Mouse (Mus musculus): Measurements from ENCODE around the gene Kcnh4.

- TF ChIP-seq POLR2A (IDR thresholded peaks at IDR 0.05; ENCODE audit: borderline replicate concordance, insufficient read depth, low read length) (peak; percentile 85), CTCF (IDR thresholded peaks at IDR 0.05; ENCODE audit: borderline replicate concordance, insufficient read depth, low read depth, low read length) (no peak)
Observed at GRCm38 (mm10) chr11:100711783-100712615, 47.7 kb downstream of the Kcnh4 start, which contains the start of gene Kat2a.
